Mouse (Mus musculus) layer of hippocampus, adult 2 months (tissue): ENCODE measurements around the gene B3gnt3. TPM values are rescaled to one million over a fixed set of nuclear protein-coding genes. Genes with fewer than 3 reads are reported as not detected.
"Not testable (repeated sequence)": the region's sequence is repeated elsewhere in the genome, so short reads cannot be mapped to it uniquely, and the experiment has no call there.

ENCODE experiments used
- DNase-seq, 2 experiments: peaks; one replicate each; pipeline ENCODE4 v3.0.0; 2022; ENCODE audit warnings: low spot score in 2 of 2
- H3K27ac ChIP-seq: fragments of 200-600 bp; 2 replicates; pipeline ENCODE4 v1.8.1; 2022
- H3K4me3 ChIP-seq: fragments of 200-600 bp; 2 replicates; pipeline ENCODE4 v1.8.1; 2022; ENCODE audit warnings: mild to moderate bottlenecking
- CTCF ChIP-seq: fragments of 200-600 bp; conservative IDR thresholded peaks from 2 replicates; pipeline ENCODE4 v1.8.1; 2022; ENCODE audit warnings: antibody characterized with exemption, mild to moderate bottlenecking, moderate library complexity
- long read RNA-seq, 2 experiments: library from polyadenylated mRNA; stranded (forward); transcript quantifications; one replicate each; pipeline ENCODE4 v2.0.0; 2021; ENCODE audit warnings: borderline mapping rate in 2 of 2
- total RNA-seq, 2 experiments: library from RNA; stranded (reverse); gene quantifications; 2 replicates each; pipeline ENCODE4 v1.2.3; 2021

Gene B3gnt3
- total RNA-seq = under 1 TPM; 0.72 to 0.81 TPM
- long read RNA-seq, experiment 1, partial matches to known transcripts = 0 of 1 reads
- long read RNA-seq, experiment 1, other reads (novel, unspliced or antisense) = 0 of 1 reads
- long read RNA-seq, experiment 2, partial matches to known transcripts = 2 of 2 reads
- long read RNA-seq, experiment 2, other reads (novel, unspliced or antisense) = 0 of 2 reads

- peak within 1 kb of the TSS; percentile 44 for H3K4me3 ChIP-seq
- no peak for TF ChIP-seq CTCF
- no peak within 1 kb of the TSS for H3K27ac ChIP-seq
- no peak for DNase-seq
These were observed at the start of gene B3gnt3 for GRCm38 (mm10) chr8:71701414-71702086. TSS of gene B3gnt3 (minus strand) at chr8:71701789.

GRCm38 (mm10) chr8:71749321-71750075, 47.9 kb upstream of the B3gnt3 start:
- not testable (repeated sequence) for DNase-seq, H3K27ac ChIP-seq, H3K4me3 ChIP-seq

DNA sequence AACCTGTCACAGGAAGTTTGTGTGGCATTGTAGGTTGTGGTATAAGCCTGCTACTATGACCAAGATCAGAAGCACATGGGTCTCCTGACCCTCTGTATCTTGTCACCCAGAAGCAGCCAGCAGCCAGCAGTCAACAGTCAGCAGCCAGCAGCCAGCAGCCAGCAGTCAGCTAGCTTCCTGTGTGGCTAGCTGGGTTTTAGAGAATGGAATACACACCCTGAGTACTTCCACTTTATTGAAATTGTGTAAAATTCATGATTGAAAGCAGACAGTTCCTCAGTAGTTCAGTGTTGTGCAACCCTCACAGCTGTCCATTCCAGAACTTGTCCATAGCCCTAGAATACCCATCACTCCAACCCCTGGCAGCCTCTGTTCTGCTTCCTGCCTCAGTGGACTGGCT, 45.5 kb upstream of the B3gnt3 start:
- not testable (repeated sequence) for H3K27ac ChIP-seq, H3K4me3 ChIP-seq, DNase-seq

GRCm38 (mm10) chr8:71745322-71745721, 43.7 kb upstream of the B3gnt3 start:
- TF ChIP-seq CTCF = no peak
- no peak overlapping the region for H3K27ac ChIP-seq
- H3K4me3 ChIP-seq = no peak overlapping the region
- DNase-seq = no peak

DNA sequence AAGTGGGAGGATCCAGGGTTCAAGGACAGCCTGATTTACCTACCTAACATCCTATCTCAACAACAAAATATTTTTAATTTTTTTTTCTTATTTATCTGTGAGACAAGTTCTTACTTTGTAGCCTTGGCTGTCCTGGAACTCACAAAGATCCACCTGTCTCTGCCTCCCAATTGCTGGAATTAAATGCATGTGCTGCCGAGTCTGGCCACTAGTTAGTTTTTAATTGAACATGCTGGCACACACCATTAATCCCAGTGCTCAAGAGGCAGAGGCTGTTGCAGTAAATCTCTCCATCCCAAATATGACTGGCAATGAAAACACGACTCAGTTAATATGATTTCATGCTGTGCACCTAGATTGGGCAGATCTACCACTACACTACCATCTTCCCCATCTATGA, 41.2 kb upstream of the B3gnt3 start:
- no peak; the same call in 1 of the 2 replicates for TF ChIP-seq CTCF
- Histone ChIP-seq H3K4me3 (no peak overlapping the region), H3K27ac (no peak overlapping the region)
- DNase-seq = no peak

DNA sequence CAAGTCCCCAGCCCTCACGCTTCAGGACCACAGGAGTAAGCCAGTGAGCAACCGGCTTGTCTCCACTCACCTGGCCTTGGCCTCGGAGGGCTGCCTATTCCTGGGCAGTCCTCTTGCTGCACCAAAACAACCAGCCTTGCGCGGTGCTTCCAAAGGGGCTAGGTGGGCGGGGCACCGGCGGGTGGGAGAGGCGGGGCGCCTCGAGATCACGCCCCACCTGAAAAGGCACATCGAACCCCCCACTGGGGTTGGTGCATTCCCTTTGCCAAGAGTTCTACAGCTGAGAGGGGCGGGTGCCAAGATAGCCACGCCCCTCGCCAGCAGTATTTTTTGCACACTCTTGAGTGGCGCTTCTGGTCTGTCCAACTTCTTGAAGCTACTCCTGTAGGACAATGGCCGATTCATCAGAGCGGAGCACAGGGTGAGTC, 40.1 kb upstream of the B3gnt3 start:
- H3K27ac ChIP-seq = no peak overlapping the region
- no peak for TF ChIP-seq CTCF
- no peak for DNase-seq
- H3K4me3 ChIP-seq = no peak overlapping the region

DNA sequence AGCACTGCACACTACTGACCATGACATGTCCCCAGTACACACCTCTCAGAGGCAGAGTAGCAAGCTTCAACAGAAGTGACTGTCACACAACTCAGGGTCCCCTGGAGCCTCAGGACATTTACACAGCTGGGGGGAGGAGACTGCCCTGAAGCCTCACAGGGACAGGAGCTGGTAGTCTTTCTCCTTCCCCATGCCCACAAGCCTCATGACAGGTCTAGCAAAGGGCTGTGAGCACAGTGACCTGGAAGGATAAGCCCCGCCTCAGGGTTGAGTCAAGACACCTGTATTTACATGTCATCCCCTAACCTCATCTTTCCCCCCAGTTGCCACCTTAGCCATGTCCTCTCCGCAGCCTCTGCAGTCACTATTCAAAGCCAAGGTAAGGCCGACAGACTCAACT, 39.6 kb upstream of the B3gnt3 start:
- no peak overlapping the region for H3K4me3 ChIP-seq
- no peak for DNase-seq
- no peak overlapping the region for H3K27ac ChIP-seq
- no peak for TF ChIP-seq CTCF

GRCm38 (mm10) chr8:71738316-71738715, 36.7 kb upstream of the B3gnt3 start:
- not testable (repeated sequence) for DNase-seq, H3K4me3 ChIP-seq, H3K27ac ChIP-seq

- DNase-seq = peak in 1 of 2 experiments; percentile 62
- TF ChIP-seq CTCF = peak; percentile 74
- no peak overlapping the region for H3K27ac ChIP-seq
- no peak overlapping the region for H3K4me3 ChIP-seq
These were observed 30.2 kb upstream of the B3gnt3 start for GRCm38 (mm10) chr8:71731652-71732230.

DNA sequence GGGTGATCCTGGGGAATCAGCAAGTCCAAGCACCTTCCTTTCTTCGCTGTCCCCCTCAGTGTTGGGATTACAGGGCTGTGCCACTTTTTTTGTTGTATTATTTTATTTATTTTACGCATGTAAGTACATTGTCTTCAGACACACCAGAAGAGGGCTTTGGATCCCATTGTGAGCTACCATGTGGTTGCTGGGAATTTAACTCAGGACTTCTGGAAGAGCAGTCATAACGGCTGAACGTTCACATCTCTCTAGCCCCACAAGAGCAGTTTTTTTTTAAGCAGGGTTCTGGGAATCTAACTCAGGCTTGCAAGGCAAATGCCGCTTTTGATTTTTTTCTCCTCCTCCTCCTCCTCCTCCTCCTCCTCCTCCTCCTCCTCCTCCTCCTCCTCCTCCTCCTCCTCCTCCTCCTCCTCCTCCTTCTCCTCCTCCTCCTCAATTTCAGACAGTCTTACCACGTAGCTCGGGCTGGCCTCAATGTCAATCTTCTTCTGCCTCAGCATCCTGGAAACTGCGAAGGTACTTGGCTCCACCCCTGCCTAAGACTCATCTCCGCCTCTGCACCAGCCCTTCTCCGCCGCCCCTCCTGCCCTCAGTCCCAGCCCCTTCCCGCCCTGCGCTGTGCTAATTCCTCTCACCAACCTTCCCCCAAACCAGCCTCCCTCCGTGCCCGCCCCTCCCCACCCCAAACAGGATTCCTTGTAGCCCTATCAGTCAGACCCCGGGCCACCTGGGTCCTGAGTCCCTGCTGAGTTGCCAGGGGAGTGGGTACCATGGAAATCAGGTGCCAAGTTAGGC, 27.4 kb upstream of the B3gnt3 start:
- TF ChIP-seq CTCF = no peak
- peak overlapping the region; percentile 83; the same call in 1 of the 2 replicates for H3K27ac ChIP-seq
- DNase-seq = no peak
- H3K4me3 ChIP-seq = peak overlapping the region; percentile 52

DNA sequence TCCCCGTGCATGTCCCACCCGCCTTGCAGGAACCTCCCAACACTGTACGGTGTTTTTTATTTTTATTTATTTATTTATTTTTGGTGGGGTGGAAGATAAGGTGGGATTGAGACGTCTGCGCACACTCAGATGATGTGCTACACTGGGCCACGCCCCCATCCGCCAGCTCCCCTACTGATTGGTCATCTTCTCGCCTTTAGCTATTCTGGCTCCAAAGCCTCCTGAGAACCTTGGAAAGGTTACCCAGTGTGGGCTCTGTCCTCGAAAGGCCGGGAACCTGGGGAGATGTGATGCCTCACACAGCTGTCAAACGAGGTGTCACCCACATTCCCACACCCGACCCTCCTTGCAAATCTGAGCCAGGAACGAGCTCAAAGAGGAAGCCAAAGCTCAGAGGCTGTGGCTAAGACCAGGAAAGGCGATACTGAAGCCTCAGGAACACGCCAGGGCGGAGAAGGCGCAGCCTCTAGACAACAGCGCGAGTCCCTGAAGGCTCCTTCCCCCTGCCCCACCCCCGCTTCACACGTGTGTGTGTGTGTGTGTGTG, 26.7 kb upstream of the B3gnt3 start:
- Histone ChIP-seq H3K27ac (peak overlapping the region; percentile 83), H3K4me3 (peak overlapping the region; percentile 52)
- no peak for DNase-seq
- TF ChIP-seq CTCF = no peak
